Mouse (Mus musculus): Measurements from ENCODE around the gene Map4k4. TPM values are rescaled to one million over a fixed set of nuclear protein-coding genes. Genes with fewer than 3 reads are reported as not detected.

The Map4k4 gene
- polyA plus RNA-seq, 1 experiment from 2014 or later = 3.5 TPM

- no peaks in the 10 kb centered on the region for H3K9me3 ChIP-seq (replicated peaks)
- H3K27ac ChIP-seq (replicated peaks) = no peak overlapping the region
- H3K4me2 ChIP-seq = no peak overlapping the region
- H3K4me1 ChIP-seq (replicated peaks) = peaks cover 34% of the 10 kb centered on the region
- no peaks in the 10 kb centered on the region for H3K27me3 ChIP-seq
- peaks cover 9% of the 10 kb centered on the region; the same call in 1 of the 2 replicates for H3K36me3 ChIP-seq (replicated peaks)
- H3K4me3 ChIP-seq (replicated peaks) = no peak overlapping the region
- no peak overlapping the region for H3K9ac ChIP-seq
- WGBS (ENCODE audit: insufficient replicate concordance) = 39% methylated on average over 7 of the region's 7 CpGs
- ATAC-seq (ENCODE audit: insufficient read depth) = no peak
Measured at GRCm38 (mm10) chr1:39918517-39919115, 17.9 kb downstream of the Map4k4 start.

- WGBS (ENCODE audit: insufficient replicate concordance) = 30% methylated on average over 2 of the region's 2 CpGs
- H3K4me1 ChIP-seq (replicated peaks) = peaks cover 47% of the 10 kb centered on the region
- H3K9ac ChIP-seq = no peak overlapping the region
- H3K9me3 ChIP-seq (replicated peaks) = no peaks in the 10 kb centered on the region
- no peaks in the 10 kb centered on the region for H3K27me3 ChIP-seq
- no peak overlapping the region for H3K27ac ChIP-seq (replicated peaks)
- no peak overlapping the region for H3K4me3 ChIP-seq (replicated peaks)
- ATAC-seq (ENCODE audit: insufficient read depth) = no peak
- 0 out of 2 replicates have a peak, but pooled peaks cover under 1% of the 10 kb centered on the region for H3K36me3 ChIP-seq (replicated peaks)
- no peak overlapping the region for H3K4me2 ChIP-seq
Measured at GRCm38 (mm10) chr1:39920616-39921015, 19.9 kb downstream of the Map4k4 start.

- no peak for ATAC-seq (ENCODE audit: insufficient read depth)
- Histone ChIP-seq H3K4me3 (replicated peaks) (no peak overlapping the region), H3K4me2 (no peak overlapping the region), H3K4me1 (replicated peaks) (peaks cover 50% of the 10 kb centered on the region), H3K9me3 (replicated peaks) (no peaks in the 10 kb centered on the region), H3K36me3 (replicated peaks) (no peaks in the 10 kb centered on the region), H3K27ac (replicated peaks) (no peak overlapping the region), H3K9ac (no peak overlapping the region), H3K27me3 (no peaks in the 10 kb centered on the region)
- WGBS (ENCODE audit: insufficient replicate concordance) = 54% methylated on average over 3 of the region's 3 CpGs
Measured at GRCm38 (mm10) chr1:39921996-39922395, 21.3 kb downstream of the Map4k4 start.

- ATAC-seq (ENCODE audit: insufficient read depth) = 0 out of 2 replicates have a peak, but pooled peaks have one; percentile 18
- H3K27me3 ChIP-seq = no peaks in the 10 kb centered on the region
- H3K27ac ChIP-seq (replicated peaks) = peak overlapping the region; percentile 53; the same call in 1 of the 2 replicates
- no peaks in the 10 kb centered on the region for H3K36me3 ChIP-seq (replicated peaks)
- H3K4me3 ChIP-seq (replicated peaks) = no peak overlapping the region
- H3K9ac ChIP-seq = no peak overlapping the region
- 10% methylated on average over 8 of the region's 8 CpGs for WGBS (ENCODE audit: insufficient replicate concordance)
- peaks cover 57% of the 10 kb centered on the region for H3K4me1 ChIP-seq (replicated peaks)
- no peaks in the 10 kb centered on the region for H3K9me3 ChIP-seq (replicated peaks)
- H3K4me2 ChIP-seq = peak overlapping the region; percentile 33; the same call in 1 of the 2 replicates
Measured at GRCm38 (mm10) chr1:39922714-39923113, 22.0 kb downstream of the Map4k4 start.

- H3K4me2 ChIP-seq = peak overlapping the region; percentile 33
- H3K27me3 ChIP-seq = no peaks in the 10 kb centered on the region
- no peak for ATAC-seq (ENCODE audit: insufficient read depth)
- H3K27ac ChIP-seq (replicated peaks) = peak overlapping the region; percentile 53; the same call in 1 of the 2 replicates
- H3K9ac ChIP-seq = no peak overlapping the region
- no peaks in the 10 kb centered on the region for H3K36me3 ChIP-seq (replicated peaks)
- H3K4me1 ChIP-seq (replicated peaks) = peaks cover 49% of the 10 kb centered on the region
- no peak overlapping the region for H3K4me3 ChIP-seq (replicated peaks)
- WGBS (ENCODE audit: insufficient replicate concordance) = 11% methylated on average over 15 of the region's 15 CpGs
- no peaks in the 10 kb centered on the region for H3K9me3 ChIP-seq (replicated peaks)
Measured at GRCm38 (mm10) chr1:39923395-39924337, 23.0 kb downstream of the Map4k4 start.

GRCm38 (mm10) chr1:39931055-39931454 lies 30.3 kb downstream of the Map4k4 start:
- Histone ChIP-seq H3K36me3 (replicated peaks) (no peaks in the 10 kb centered on the region), H3K9me3 (replicated peaks) (no peaks in the 10 kb centered on the region), H3K9ac (no peak overlapping the region), H3K4me2 (no peak overlapping the region), H3K27ac (replicated peaks) (no peak overlapping the region), H3K4me1 (replicated peaks) (peaks cover 41% of the 10 kb centered on the region), H3K27me3 (no peaks in the 10 kb centered on the region), H3K4me3 (replicated peaks) (no peak overlapping the region)
- no peak for ATAC-seq (ENCODE audit: insufficient read depth)
- 65% methylated on average over 7 of the region's 7 CpGs for WGBS (ENCODE audit: insufficient replicate concordance)

GRCm38 (mm10) chr1:39932216-39932739 lies 31.6 kb downstream of the Map4k4 start:
- H3K36me3 ChIP-seq (replicated peaks) = no peaks in the 10 kb centered on the region
- H3K27me3 ChIP-seq = no peaks in the 10 kb centered on the region
- ATAC-seq (ENCODE audit: insufficient read depth) = no peak
- peaks cover 49% of the 10 kb centered on the region for H3K4me1 ChIP-seq (replicated peaks)
- H3K4me3 ChIP-seq (replicated peaks) = no peak overlapping the region
- H3K27ac ChIP-seq (replicated peaks) = no peak overlapping the region
- H3K9me3 ChIP-seq (replicated peaks) = no peaks in the 10 kb centered on the region
- no peak overlapping the region for H3K4me2 ChIP-seq
- H3K9ac ChIP-seq = no peak overlapping the region
- 47% methylated on average over 9 of the region's 9 CpGs for WGBS (ENCODE audit: insufficient replicate concordance)

GRCm38 (mm10) chr1:39932922-39933321 lies 32.2 kb downstream of the Map4k4 start:
- no peak for ATAC-seq (ENCODE audit: insufficient read depth)
- Histone ChIP-seq H3K4me2 (no peak overlapping the region), H3K27ac (replicated peaks) (no peak overlapping the region), H3K36me3 (replicated peaks) (no peaks in the 10 kb centered on the region), H3K9ac (no peak overlapping the region), H3K27me3 (no peaks in the 10 kb centered on the region), H3K4me3 (replicated peaks) (no peak overlapping the region), H3K4me1 (replicated peaks) (peaks cover 50% of the 10 kb centered on the region), H3K9me3 (replicated peaks) (no peaks in the 10 kb centered on the region)
- WGBS (ENCODE audit: insufficient replicate concordance) = 54% methylated on average over 10 of the region's 10 CpGs

- Histone ChIP-seq H3K27me3 (no peaks in the 10 kb centered on the region), H3K36me3 (replicated peaks) (no peaks in the 10 kb centered on the region), H3K27ac (replicated peaks) (no peak overlapping the region), H3K4me1 (replicated peaks) (peaks cover 65% of the 10 kb centered on the region), H3K9me3 (replicated peaks) (no peaks in the 10 kb centered on the region), H3K9ac (no peak overlapping the region), H3K4me3 (replicated peaks) (no peak overlapping the region), H3K4me2 (0 out of 2 replicates have a peak overlapping the region, but pooled peaks have one; percentile 78)
- ATAC-seq (ENCODE audit: insufficient read depth) = no peak
- WGBS (ENCODE audit: insufficient replicate concordance) = 53% methylated on average over 8 of the region's 8 CpGs
Measured at GRCm38 (mm10) chr1:39934954-39935353, 34.2 kb downstream of the Map4k4 start.

GRCm38 (mm10) chr1:39935616-39936015 lies 34.9 kb downstream of the Map4k4 start:
- peak overlapping the region; percentile 78 for H3K4me2 ChIP-seq
- H3K27me3 ChIP-seq = no peaks in the 10 kb centered on the region
- H3K9me3 ChIP-seq (replicated peaks) = no peaks in the 10 kb centered on the region
- H3K4me3 ChIP-seq (replicated peaks) = peak overlapping the region; percentile 63
- ATAC-seq (ENCODE audit: insufficient read depth) = no peak
- 4% methylated on average over 10 of the region's 10 CpGs for WGBS (ENCODE audit: insufficient replicate concordance)
- H3K4me1 ChIP-seq (replicated peaks) = peaks cover 59% of the 10 kb centered on the region
- H3K27ac ChIP-seq (replicated peaks) = no peak overlapping the region
- no peaks in the 10 kb centered on the region for H3K36me3 ChIP-seq (replicated peaks)
- peak overlapping the region; percentile 19; the same call in 1 of the 2 replicates for H3K9ac ChIP-seq

GRCm38 (mm10) chr1:39936332-39936802 lies 35.7 kb downstream of the Map4k4 start:
- Histone ChIP-seq H3K4me3 (replicated peaks) (peak overlapping the region; percentile 63), H3K9me3 (replicated peaks) (no peaks in the 10 kb centered on the region), H3K4me2 (peak overlapping the region; percentile 78), H3K9ac (peak overlapping the region; percentile 29; the same call in 1 of the 2 replicates), H3K27me3 (no peaks in the 10 kb centered on the region), H3K36me3 (replicated peaks) (no peaks in the 10 kb centered on the region), H3K27ac (replicated peaks) (peak overlapping the region; percentile 58), H3K4me1 (replicated peaks) (peaks cover 59% of the 10 kb centered on the region)
- WGBS (ENCODE audit: insufficient replicate concordance) = 0% methylated on average over 13 of the region's 13 CpGs
- peak; percentile 85 for ATAC-seq (ENCODE audit: insufficient read depth)

Data from liver, embryonic 15.5 days (tissue).